ENCODE assay signal across 8 mouse cellular contexts in genomic region chr12:15731261-15731660, GRCm38 (mm10).
DNase-seq lines count a peak whose midpoint lies in the region; ATAC-seq lines count a peak whose summit lies in the region.

No protein-coding gene starts in this region.

- no peak overlapping the region for H3K4me3 ChIP-seq in midbrain, embryonic 14.5 days (replicated peaks; ENCODE audit: low read depth, low read length)
- H3K4me3 ChIP-seq in midbrain, embryonic 16.5 days (ENCODE audit: low read depth, low read length) = no peak overlapping the region

- peak; percentile 12 for DNase-seq in gastrocnemius, adult 18-20 months (ENCODE audit: low spot score)
- DNase-seq in gastrocnemius, postnatal 36 days = no peak
- peak; percentile 34 for DNase-seq in midbrain, embryonic 14.5 days
- DNase-seq in heart, postnatal 25 days (ENCODE audit: low spot score) = peak; percentile 32
- DNase-seq in retina, postnatal 7 days (ENCODE audit: low read depth, low spot score) = peak; percentile 13
- DNase-seq in thymus, postnatal 4 days = no peak

- intact Hi-C loops in gastrocnemius, postnatal 36 days (cut with DNase I) = no loop called here
- intact Hi-C loops in heart, postnatal 25 days (cut with DNase I) = no loop called here

- no peak for ATAC-seq in midbrain, embryonic 14.5 days (ENCODE audit: low FRiP score, low TSS enrichment)
- no peak for ATAC-seq in midbrain, embryonic 16.5 days
- ATAC-seq in activated CD4-positive, CD25-positive, alpha-beta regulatory T cell, adult 4 months = no peak

- WGBS in midbrain, embryonic 14.5 days = 34% methylated on average over 3 of the region's 3 CpGs
- WGBS in midbrain, embryonic 16.5 days = 36% methylated on average over 3 of the region's 3 CpGs

- H3K4me1 ChIP-seq in midbrain, embryonic 14.5 days (ENCODE audit: control insufficient read depth, insufficient read depth, low read length) = no peaks in the 10 kb centered on the region
- H3K4me1 ChIP-seq in midbrain, embryonic 16.5 days (ENCODE audit: control insufficient read depth, insufficient read depth, low read length) = no peaks in the 10 kb centered on the region

- no peaks in the 10 kb centered on the region for H3K36me3 ChIP-seq in midbrain, embryonic 14.5 days (ENCODE audit: control insufficient read depth, insufficient read depth, low read length)
- H3K36me3 ChIP-seq in midbrain, embryonic 16.5 days (ENCODE audit: control insufficient read depth, insufficient read depth, low read length) = no peaks in the 10 kb centered on the region

- H3K9me3 ChIP-seq in midbrain, embryonic 14.5 days (ENCODE audit: control insufficient read depth, low read length) = no peaks in the 10 kb centered on the region
- no peaks in the 10 kb centered on the region for H3K9me3 ChIP-seq in midbrain, embryonic 16.5 days (replicated peaks; ENCODE audit: control insufficient read depth, low read length, poor library complexity, severe bottlenecking)

- H3K27me3 ChIP-seq in midbrain, embryonic 14.5 days (ENCODE audit: control insufficient read depth, insufficient read depth, low read length) = no peaks in the 10 kb centered on the region
- no peaks in the 10 kb centered on the region for H3K27me3 ChIP-seq in midbrain, embryonic 16.5 days (ENCODE audit: control insufficient read depth, insufficient read depth, low read depth, low read length)

- H3K4me2 ChIP-seq in midbrain, embryonic 14.5 days (ENCODE audit: low read length) = no peak overlapping the region
- no peak overlapping the region for H3K4me2 ChIP-seq in midbrain, embryonic 16.5 days (ENCODE audit: low read length)

- H3K27ac ChIP-seq in midbrain, embryonic 14.5 days (replicated peaks; ENCODE audit: low read depth, low read length) = no peak overlapping the region
- H3K27ac ChIP-seq in midbrain, embryonic 16.5 days (ENCODE audit: low read length) = no peak overlapping the region

- no peak overlapping the region for H3K9ac ChIP-seq in midbrain, embryonic 14.5 days (replicated peaks; ENCODE audit: low read length)
- no peak overlapping the region for H3K9ac ChIP-seq in midbrain, embryonic 16.5 days (ENCODE audit: low read depth, low read length)

Comparison
In these comparisons a context has a peak if more than half of its experiments do, and no peak if none do; other contexts are left out.
1. DNase-seq: peak in gastrocnemius, adult 18-20 months (single experiment), midbrain, embryonic 14.5 days (single experiment), heart, postnatal 25 days (single experiment) and retina, postnatal 7 days (single experiment); none in gastrocnemius, postnatal 36 days (0 of 2) and thymus, postnatal 4 days (single experiment).